Mouse (Mus musculus) neural tube, embryonic 15.5 days (tissue): ENCODE data around the gene Mt1. TPM values are rescaled to one million over a fixed set of nuclear protein-coding genes. Genes with fewer than 3 reads are reported as not detected.
A peak's percentile ranks its signal among the peaks of the same experiment; 100 is the strongest.

Experiments used
- ATAC-seq: fragments of 200-750 bp; cut with Nextera tagmentation; 2 replicates; pipeline ENCODE4 v1.8.0; 2017; ENCODE audit warnings: mild to moderate bottlenecking, moderate TSS enrichment, moderate library complexity; ENCODE audit not compliant: low FRiP score
- H3K27ac ChIP-seq: fragments of 300-500 bp; sonication (generic); replicated peaks from 2 replicates; pipeline ENCODE4 v1.5.1; 2015; ENCODE audit warnings: mild to moderate bottlenecking, inconsistent platforms
- H3K27me3 ChIP-seq: fragments of 300-500 bp; sonication (generic); replicated peaks from 2 replicates; pipeline ENCODE4 v1.6.1; 2015; ENCODE audit warnings: inconsistent platforms
- H3K36me3 ChIP-seq: fragments of 300-500 bp; sonication (generic); 2 replicates; pipeline ENCODE4 v1.6.1; 2015; ENCODE audit warnings: inconsistent platforms
- H3K4me1 ChIP-seq: fragments of 300-500 bp; sonication (generic); 2 replicates; pipeline ENCODE4 v1.6.1; 2015; ENCODE audit warnings: inconsistent platforms
- H3K4me2 ChIP-seq: fragments of 300-500 bp; sonication (generic); 2 replicates; pipeline ENCODE4 v1.6.1; 2015; ENCODE audit warnings: inconsistent platforms, mild to moderate bottlenecking, moderate library complexity
- H3K4me3 ChIP-seq: fragments of 300-500 bp; sonication (generic); replicated peaks from 2 replicates; pipeline ENCODE4 v1.5.1; 2015; ENCODE audit warnings: mild to moderate bottlenecking, inconsistent platforms
- H3K9ac ChIP-seq: fragments of 300-500 bp; sonication (generic); replicated peaks from 2 replicates; pipeline ENCODE4 v1.6.1; 2015; ENCODE audit warnings: mild to moderate bottlenecking, inconsistent platforms
- H3K9me3 ChIP-seq: fragments of 300-500 bp; sonication (generic); replicated peaks from 2 replicates; pipeline ENCODE4 v1.6.1; 2016; ENCODE audit warnings: inconsistent platforms
- WGBS: fragments of 180-500 bp; shearing (Covaris S2); methylation state at CpG from one replicate; pipeline ENCODE4 v1.1.7; 2015; ENCODE audit warnings: mixed read lengths; 5-methylcytosine and 5-hydroxymethylcytosine counted together
- polyA plus RNA-seq: library from polyadenylated mRNA; unstranded; fragments of >200 nt; fragmentation: Nextera tagmentation; extraction: Ambion mirVana; gene quantifications from 2 replicates; pipeline ENCODE4 v1.2.1, GENCODE M21; 2015

Mt1 gene
- polyA plus RNA-seq, 1 experiment from 2014 or later: 119 TPM

GRCm38 (mm10) chr8:94210225-94210624, 31.3 kb downstream of the Mt1 start:
- no peak overlapping the region for H3K4me2 ChIP-seq
- peaks cover 14% of the 10 kb centered on the region for H3K4me1 ChIP-seq
- H3K9me3 ChIP-seq: no peaks in the 10 kb centered on the region
- ATAC-seq: no peak
- H3K27me3 ChIP-seq: 0 out of 2 replicates have a peak, but pooled peaks cover 3% of the 10 kb centered on the region
- no peaks in the 10 kb centered on the region for H3K36me3 ChIP-seq
- 68% methylated on average over 3 of the region's 3 CpGs for WGBS
- no peak overlapping the region for H3K9ac ChIP-seq
- no peak overlapping the region for H3K27ac ChIP-seq
- no peak overlapping the region for H3K4me3 ChIP-seq

GRCm38 (mm10) chr8:94213819-94214218, 34.9 kb downstream of the Mt1 start:
- Histone ChIP-seq H3K9me3 (no peaks in the 10 kb centered on the region), H3K36me3 (no peaks in the 10 kb centered on the region), H3K27me3 (0 out of 2 replicates have a peak, but pooled peaks cover 3% of the 10 kb centered on the region), H3K4me3 (peak overlapping the region; percentile 90), H3K4me1 (peaks cover 26% of the 10 kb centered on the region), H3K9ac (peak overlapping the region; percentile 27; the same call in 1 of the 2 replicates), H3K4me2 (peak overlapping the region; percentile 87), H3K27ac (no peak overlapping the region)
- ATAC-seq: no peak
- 71% methylated on average over 6 of the region's 6 CpGs for WGBS

GRCm38 (mm10) chr8:94214252-94215173, 35.6 kb downstream of the Mt1 start, which contains the start of gene Nup93:
Gene Nup93 (plus strand): TSS chr8:94214564.
- 0 out of 2 replicates have a peak, but pooled peaks cover 2% of the 10 kb centered on the region for H3K27me3 ChIP-seq
- H3K4me1 ChIP-seq: peaks cover 26% of the 10 kb centered on the region
- H3K36me3 ChIP-seq: no peaks in the 10 kb centered on the region
- peak within 1 kb of the TSS; percentile 85 for H3K27ac ChIP-seq
- peak within 1 kb of the TSS; percentile 90 for H3K4me3 ChIP-seq
- WGBS: under 1% methylated on average over 68 of the region's 68 CpGs
- H3K9me3 ChIP-seq: no peaks in the 10 kb centered on the region
- peak within 1 kb of the TSS; percentile 78 for H3K9ac ChIP-seq
- peak within 1 kb of the TSS; percentile 87 for H3K4me2 ChIP-seq
- ATAC-seq: peak; percentile 96

- Histone ChIP-seq H3K36me3 (peaks cover 11% of the 10 kb centered on the region; the same call in 1 of the 2 replicates), H3K27ac (no peak overlapping the region), H3K9me3 (no peaks in the 10 kb centered on the region), H3K4me3 (no peak overlapping the region), H3K4me2 (no peak overlapping the region), H3K4me1 (no peaks in the 10 kb centered on the region), H3K27me3 (no peaks in the 10 kb centered on the region), H3K9ac (no peak overlapping the region)
- ATAC-seq: no peak
- WGBS: 81% methylated on average over 7 of the region's 7 CpGs
These were observed 48.6 kb downstream of the Mt1 start for GRCm38 (mm10) chr8:94227381-94227939.

Other genes with a start within 250 kb of the Mt1 start
- gene Amfr, start 166.2 kb upstream of the Mt1 start, polyA plus RNA-seq: 70.4 and 80.1 TPM in 2 replicates
- gene Nudt21, start 142.1 kb upstream of the Mt1 start, polyA plus RNA-seq: 80.8 and 82.5 TPM in 2 replicates
- gene Ogfod1, start 141.9 kb upstream of the Mt1 start, polyA plus RNA-seq: 16.2 TPM in 2 replicates
- 19.6 and 19.9 TPM in 2 replicates for gene Bbs2, start 80.2 kb upstream of the Mt1 start, polyA plus RNA-seq
- not detected in 2 replicates for gene Mt4, start 41.9 kb upstream of the Mt1 start, polyA plus RNA-seq
- gene Mt3, start 26.5 kb upstream of the Mt1 start, polyA plus RNA-seq: 244 and 279 TPM in 2 replicates
- 32.8 and 40.2 TPM in 2 replicates for gene Mt2, start 6.4 kb upstream of the Mt1 start, polyA plus RNA-seq
- 51.5 and 57.4 TPM in 2 replicates for gene Nup93, start 35.5 kb downstream of the Mt1 start, polyA plus RNA-seq
- gene Slc12a3, start 150.1 kb downstream of the Mt1 start, polyA plus RNA-seq: 0.10 and 0.23 TPM in 2 replicates
- 70.8 and 75.5 TPM in 2 replicates for gene Herpud1, start 207.4 kb downstream of the Mt1 start, polyA plus RNA-seq